Mouse (Mus musculus): ENCODE results near the gene Eva1b. TPM values are rescaled to one million over a fixed set of nuclear protein-coding genes. Genes with fewer than 3 reads are reported as not detected.
A peak's percentile ranks its signal among the peaks of the same experiment; 100 is the strongest.

Eva1b gene
- polyA plus RNA-seq, 1 experiment: 51.6 TPM

GRCm38 (mm10) chr4:126110374-126111152, 37.0 kb upstream of the Eva1b start:
- peaks cover 86% of the 10 kb centered on the region for H3K79me2 ChIP-seq (ENCODE audit: control insufficient read depth, insufficient read depth)
- peaks cover 6% of the 10 kb centered on the region for H3K36me3 ChIP-seq (ENCODE audit: control insufficient read depth, insufficient read depth)
- H3K27me3 ChIP-seq (ENCODE audit: control insufficient read depth, insufficient read depth, insufficient read length): no peaks in the 10 kb centered on the region
- peak overlapping the region; percentile 68 for H3ac ChIP-seq (ENCODE audit: control insufficient read depth, insufficient read length, low read depth)
- H3K79me3 ChIP-seq (ENCODE audit: low read depth): peaks cover 63% of the 10 kb centered on the region
- no peak overlapping the region for H3K4me3 ChIP-seq (ENCODE audit: insufficient read depth, poor library complexity, severe bottlenecking)
- TF ChIP-seq MYOG (IDR thresholded peaks at IDR 0.05; ENCODE audit: control insufficient read depth, extremely low read depth, insufficient read length) (no peak), FOSL1 (IDR thresholded peaks at IDR 0.05; ENCODE audit: insufficient read depth, low read length, poor library complexity, severe bottlenecking) (peak; percentile 55), USF1 (IDR thresholded peaks at IDR 0.05; ENCODE audit: low read depth) (peak; percentile 93), MYOD1 (IDR thresholded peaks at IDR 0.05; ENCODE audit: control insufficient read depth, insufficient read length, low read depth) (no peak), MAX (IDR thresholded peaks at IDR 0.05) (peak; percentile 98), CEBPB (IDR thresholded peaks at IDR 0.05; ENCODE audit: low read depth) (peak; percentile 79)

DNA sequence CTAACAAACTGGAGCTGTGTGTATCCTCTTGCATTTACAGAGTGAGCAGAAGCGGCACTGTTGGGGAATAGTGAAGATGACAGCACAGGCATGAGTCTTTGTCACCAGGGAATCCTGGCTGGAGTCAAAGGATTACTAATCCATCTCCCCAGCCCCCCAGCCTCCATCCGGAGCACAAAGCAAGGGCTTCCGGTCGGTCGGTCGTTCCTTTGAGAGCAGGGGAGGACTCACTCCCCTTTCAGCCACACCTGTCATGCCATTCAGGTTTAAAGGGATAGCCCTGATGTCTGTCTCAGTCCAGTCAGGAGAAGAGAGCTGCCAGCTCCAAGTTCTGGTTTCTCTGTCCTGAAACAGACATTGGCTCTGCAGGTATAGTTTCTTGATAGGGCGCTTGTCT, 36.4 kb upstream of the Eva1b start:
- Histone ChIP-seq H3K36me3 (ENCODE audit: control insufficient read depth, insufficient read depth) (peaks cover 6% of the 10 kb centered on the region), H3ac (ENCODE audit: control insufficient read depth, insufficient read length, low read depth) (peak overlapping the region; percentile 9), H3K4me3 (ENCODE audit: insufficient read depth, poor library complexity, severe bottlenecking) (no peak overlapping the region), H3K79me2 (ENCODE audit: control insufficient read depth, insufficient read depth) (peaks cover 86% of the 10 kb centered on the region), H3K79me3 (ENCODE audit: low read depth) (peaks cover 58% of the 10 kb centered on the region), H3K27me3 (ENCODE audit: control insufficient read depth, insufficient read depth, insufficient read length) (no peaks in the 10 kb centered on the region)
- no peak for TF ChIP-seq FOSL1 (IDR thresholded peaks at IDR 0.05; ENCODE audit: insufficient read depth, low read length, poor library complexity, severe bottlenecking)
- peak; percentile 94 for TF ChIP-seq MYOD1 (IDR thresholded peaks at IDR 0.05; ENCODE audit: control insufficient read depth, insufficient read length, low read depth)
- TF ChIP-seq MYOG (IDR thresholded peaks at IDR 0.05; ENCODE audit: control insufficient read depth, extremely low read depth, insufficient read length): no peak

DNA sequence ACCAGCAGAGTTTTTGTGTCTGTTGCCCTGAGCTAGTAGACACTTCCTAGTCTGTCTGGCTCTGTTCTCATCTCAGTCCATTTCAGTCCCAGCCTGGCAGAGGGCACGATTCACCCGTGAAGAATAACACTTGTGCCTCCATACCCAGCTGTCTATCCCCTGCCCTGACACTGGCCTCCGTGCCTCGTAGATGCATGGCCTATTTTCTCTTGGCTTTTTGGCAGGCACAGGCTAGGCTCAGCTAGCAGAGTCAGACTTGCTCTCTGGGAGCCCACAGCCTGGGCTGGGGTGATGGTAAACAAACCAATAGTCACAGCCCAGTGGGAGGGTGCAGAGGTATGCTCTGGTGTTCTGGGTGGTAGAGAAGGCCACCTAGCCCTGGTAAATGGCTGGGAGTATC, 34.3 kb upstream of the Eva1b start:
- H3K36me3 ChIP-seq (ENCODE audit: control insufficient read depth, insufficient read depth): peaks cover 6% of the 10 kb centered on the region
- no peak overlapping the region for H3ac ChIP-seq (ENCODE audit: control insufficient read depth, insufficient read length, low read depth)
- no peak for TF ChIP-seq MAX (IDR thresholded peaks at IDR 0.05)
- no peak for TF ChIP-seq CEBPB (IDR thresholded peaks at IDR 0.05; ENCODE audit: low read depth)
- no peak for TF ChIP-seq MYOD1 (IDR thresholded peaks at IDR 0.05; ENCODE audit: control insufficient read depth, insufficient read length, low read depth)
- no peak for TF ChIP-seq FOSL1 (IDR thresholded peaks at IDR 0.05; ENCODE audit: insufficient read depth, low read length, poor library complexity, severe bottlenecking)
- no peak for TF ChIP-seq CTCF (IDR thresholded peaks at IDR 0.05; ENCODE audit: control insufficient read depth, insufficient read depth, insufficient read length)
- no peak for TF ChIP-seq MYOG (IDR thresholded peaks at IDR 0.05; ENCODE audit: control insufficient read depth, extremely low read depth, insufficient read length)
- peaks cover 44% of the 10 kb centered on the region for H3K79me3 ChIP-seq (ENCODE audit: low read depth)
- no peak overlapping the region for H3K4me3 ChIP-seq (ENCODE audit: insufficient read depth, poor library complexity, severe bottlenecking)
- no peaks in the 10 kb centered on the region for H3K27me3 ChIP-seq (ENCODE audit: control insufficient read depth, insufficient read depth, insufficient read length)
- H3K79me2 ChIP-seq (ENCODE audit: control insufficient read depth, insufficient read depth): peaks cover 86% of the 10 kb centered on the region

DNA sequence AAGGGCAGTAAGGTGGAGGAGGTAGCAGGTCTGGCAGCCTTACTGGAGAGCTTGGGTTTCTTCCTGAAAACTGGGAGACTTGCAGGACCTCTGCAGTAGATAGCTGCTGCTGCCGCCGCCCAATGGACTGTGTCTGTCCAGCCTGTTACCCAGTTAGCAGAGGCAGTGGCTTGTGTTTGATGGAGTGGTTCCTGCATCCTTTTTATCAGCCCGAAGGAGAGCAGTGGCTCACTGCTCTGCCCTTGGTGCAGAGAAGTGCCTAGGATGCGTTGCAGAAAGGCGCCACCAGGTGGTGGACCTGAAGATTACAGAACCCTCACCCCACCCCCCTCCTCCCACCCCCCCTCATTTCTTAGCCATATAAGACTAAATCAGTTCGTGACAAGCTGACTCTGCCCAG, 33.6 kb upstream of the Eva1b start:
- peaks cover 12% of the 10 kb centered on the region for H3K36me3 ChIP-seq (ENCODE audit: control insufficient read depth, insufficient read depth)
- H3K4me3 ChIP-seq (ENCODE audit: insufficient read depth, poor library complexity, severe bottlenecking): no peak overlapping the region
- peaks cover 86% of the 10 kb centered on the region for H3K79me2 ChIP-seq (ENCODE audit: control insufficient read depth, insufficient read depth)
- H3ac ChIP-seq (ENCODE audit: control insufficient read depth, insufficient read length, low read depth): no peak overlapping the region
- no peak for TF ChIP-seq MYOD1 (IDR thresholded peaks at IDR 0.05; ENCODE audit: control insufficient read depth, insufficient read length, low read depth)
- peak; percentile 24 for TF ChIP-seq CTCF (IDR thresholded peaks at IDR 0.05; ENCODE audit: control insufficient read depth, insufficient read depth, insufficient read length)
- H3K79me3 ChIP-seq (ENCODE audit: low read depth): peaks cover 40% of the 10 kb centered on the region
- no peaks in the 10 kb centered on the region for H3K27me3 ChIP-seq (ENCODE audit: control insufficient read depth, insufficient read depth, insufficient read length)

DNA sequence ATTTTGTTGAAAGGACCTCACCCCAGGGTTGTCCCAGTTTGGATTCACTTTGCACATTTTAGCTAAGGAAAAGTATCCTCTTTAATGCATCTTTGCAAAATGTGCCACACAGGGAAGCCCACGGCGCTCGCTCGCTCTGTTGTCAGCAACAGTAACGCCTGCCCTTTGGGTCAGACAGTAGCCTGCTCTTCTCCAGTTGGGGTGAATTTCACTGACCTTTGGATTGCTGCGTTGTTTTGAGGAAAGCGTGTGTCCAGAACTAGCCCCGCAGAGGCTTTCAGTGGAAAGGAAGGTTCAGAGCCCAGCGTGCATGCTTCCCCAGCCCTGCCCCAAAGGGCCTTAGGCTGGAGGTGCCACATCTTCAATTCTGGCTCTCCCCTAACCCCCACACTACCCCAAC, 32.1 kb upstream of the Eva1b start:
- peaks cover 41% of the 10 kb centered on the region for H3K79me3 ChIP-seq (ENCODE audit: low read depth)
- H3K79me2 ChIP-seq (ENCODE audit: control insufficient read depth, insufficient read depth): peaks cover 92% of the 10 kb centered on the region
- no peaks in the 10 kb centered on the region for H3K27me3 ChIP-seq (ENCODE audit: control insufficient read depth, insufficient read depth, insufficient read length)
- H3K36me3 ChIP-seq (ENCODE audit: control insufficient read depth, insufficient read depth): peaks cover 15% of the 10 kb centered on the region
- no peak overlapping the region for H3ac ChIP-seq (ENCODE audit: control insufficient read depth, insufficient read length, low read depth)
- H3K4me3 ChIP-seq (ENCODE audit: insufficient read depth, poor library complexity, severe bottlenecking): no peak overlapping the region
- TF ChIP-seq FOSL1 (IDR thresholded peaks at IDR 0.05; ENCODE audit: insufficient read depth, low read length, poor library complexity, severe bottlenecking) (no peak), USF1 (IDR thresholded peaks at IDR 0.05; ENCODE audit: low read depth) (no peak), CEBPB (IDR thresholded peaks at IDR 0.05; ENCODE audit: low read depth) (no peak), MYOG (IDR thresholded peaks at IDR 0.05; ENCODE audit: control insufficient read depth, extremely low read depth, insufficient read length) (no peak), MYOD1 (IDR thresholded peaks at IDR 0.05; ENCODE audit: control insufficient read depth, insufficient read length, low read depth) (no peak), MAX (IDR thresholded peaks at IDR 0.05) (no peak), CTCF (IDR thresholded peaks at IDR 0.05; ENCODE audit: control insufficient read depth, insufficient read depth, insufficient read length) (no peak)

DNA sequence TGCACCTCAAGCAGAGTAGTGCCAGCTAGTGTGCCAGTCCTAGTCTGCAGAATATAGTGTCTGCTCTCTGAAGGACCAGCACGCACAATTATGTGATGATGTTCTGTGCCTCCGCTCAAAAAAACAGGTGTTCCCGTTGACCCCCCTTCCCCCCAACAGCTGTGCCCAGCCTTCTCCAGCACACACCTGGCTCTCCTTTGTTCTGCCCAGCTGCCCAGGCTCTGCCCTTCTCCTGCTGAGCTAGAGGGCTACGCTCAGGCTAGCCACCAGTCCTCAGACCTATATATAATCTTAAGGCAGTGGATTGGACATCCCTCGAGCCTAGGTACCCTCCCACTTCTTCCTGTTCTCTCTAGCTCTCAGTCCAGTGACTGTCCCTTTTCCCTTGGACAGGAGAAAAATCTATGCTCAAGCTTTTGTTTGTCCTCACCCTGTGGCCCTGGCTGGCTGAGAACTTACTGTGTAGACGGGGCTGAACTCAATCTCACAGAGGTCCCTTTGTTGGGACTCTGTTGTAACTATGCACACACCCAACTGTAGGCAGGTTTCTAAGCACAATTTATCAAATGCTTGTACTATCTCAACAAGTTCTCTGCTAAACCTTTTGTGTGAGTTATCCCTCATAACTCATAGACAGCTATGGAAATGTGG, 31.5 kb upstream of the Eva1b start:
- no peak for TF ChIP-seq USF1 (IDR thresholded peaks at IDR 0.05; ENCODE audit: low read depth)
- TF ChIP-seq MYOD1 (IDR thresholded peaks at IDR 0.05; ENCODE audit: control insufficient read depth, insufficient read length, low read depth): no peak
- TF ChIP-seq MYOG (IDR thresholded peaks at IDR 0.05; ENCODE audit: control insufficient read depth, extremely low read depth, insufficient read length): no peak
- no peak for TF ChIP-seq MAX (IDR thresholded peaks at IDR 0.05)
- TF ChIP-seq CEBPB (IDR thresholded peaks at IDR 0.05; ENCODE audit: low read depth): no peak
- TF ChIP-seq FOSL1 (IDR thresholded peaks at IDR 0.05; ENCODE audit: insufficient read depth, low read length, poor library complexity, severe bottlenecking): no peak
- no peak for TF ChIP-seq CTCF (IDR thresholded peaks at IDR 0.05; ENCODE audit: control insufficient read depth, insufficient read depth, insufficient read length)
- H3K36me3 ChIP-seq (ENCODE audit: control insufficient read depth, insufficient read depth): peaks cover 19% of the 10 kb centered on the region
- H3K79me3 ChIP-seq (ENCODE audit: low read depth): peaks cover 46% of the 10 kb centered on the region
- H3ac ChIP-seq (ENCODE audit: control insufficient read depth, insufficient read length, low read depth): no peak overlapping the region
- peaks cover 98% of the 10 kb centered on the region for H3K79me2 ChIP-seq (ENCODE audit: control insufficient read depth, insufficient read depth)
- H3K4me3 ChIP-seq (ENCODE audit: insufficient read depth, poor library complexity, severe bottlenecking): no peak overlapping the region
- H3K27me3 ChIP-seq (ENCODE audit: control insufficient read depth, insufficient read depth, insufficient read length): no peaks in the 10 kb centered on the region
